Mouse (Mus musculus) thymus, postnatal 4 days (tissue): ENCODE measurements at regions not wholly inside any gene's neighbourhood (a gene's known extent, or its start where the extent isn't known, plus 50 kb on each side); places are given as distances from the start of the nearest gene placed in this dataset.

Source experiments
- DNase-seq: peaks from one replicate; pipeline ENCODE4 v3.0.0; 2021

DNA sequence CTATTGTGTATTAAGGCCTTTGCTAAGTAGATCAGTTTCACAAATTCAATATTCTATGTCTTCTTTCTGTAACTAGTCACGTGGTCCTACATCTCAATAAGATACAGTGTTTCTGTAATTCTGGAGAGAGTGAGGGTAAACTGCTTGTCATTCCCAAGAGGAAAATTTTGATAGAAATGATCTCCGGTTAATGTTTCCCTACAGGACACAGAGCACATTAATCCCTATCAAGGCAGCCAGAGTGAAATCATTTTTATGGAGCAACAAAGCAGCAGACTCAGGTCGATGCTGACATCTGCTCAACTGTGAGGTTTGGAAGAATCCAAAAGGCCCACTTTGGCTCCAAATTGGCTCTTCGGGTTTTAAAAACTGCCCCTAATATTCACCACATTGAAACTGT is 451.7 kb downstream of the Arl4a start:
- no peak for DNase-seq

DNA sequence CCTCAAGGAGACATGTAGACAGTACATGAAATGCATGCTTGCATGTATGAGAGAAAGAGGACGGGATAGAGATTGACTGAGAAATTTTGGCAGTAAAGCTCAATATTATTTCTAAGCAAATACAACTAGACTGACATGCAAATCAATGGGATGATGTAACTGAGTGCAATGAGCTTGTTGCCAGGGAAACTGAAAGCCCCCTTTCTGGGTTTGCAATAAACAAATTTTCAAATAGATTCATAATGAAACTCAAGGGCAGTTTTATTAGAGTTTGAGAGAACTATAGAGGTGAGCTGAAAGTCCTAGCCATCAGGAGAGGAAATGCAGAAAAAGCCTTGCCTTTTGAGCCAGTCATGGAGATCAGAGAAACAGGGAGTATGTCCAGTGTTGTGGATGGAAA is 460.2 kb downstream of the Arl4a start:
- DNase-seq: no peak

DNA sequence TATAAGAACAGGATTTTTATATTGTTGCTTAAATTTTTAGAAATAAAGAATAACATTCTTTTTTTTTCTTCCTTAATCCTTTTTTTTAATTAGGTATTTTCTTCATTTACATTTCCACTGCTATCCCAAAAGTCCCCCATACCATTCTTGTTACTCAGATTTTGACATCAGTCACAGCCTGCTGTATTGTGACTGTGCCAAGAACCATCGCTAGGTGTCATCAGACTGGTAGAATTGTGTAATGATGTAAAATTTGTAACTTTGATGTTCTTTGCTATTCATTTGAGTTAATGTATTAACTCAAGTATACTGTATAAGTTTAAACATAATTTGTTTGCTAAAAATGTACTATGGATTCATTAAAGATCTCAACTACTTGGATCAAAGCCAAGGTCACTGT is 465.0 kb downstream of the Arl4a start:
- DNase-seq: no peak

DNA sequence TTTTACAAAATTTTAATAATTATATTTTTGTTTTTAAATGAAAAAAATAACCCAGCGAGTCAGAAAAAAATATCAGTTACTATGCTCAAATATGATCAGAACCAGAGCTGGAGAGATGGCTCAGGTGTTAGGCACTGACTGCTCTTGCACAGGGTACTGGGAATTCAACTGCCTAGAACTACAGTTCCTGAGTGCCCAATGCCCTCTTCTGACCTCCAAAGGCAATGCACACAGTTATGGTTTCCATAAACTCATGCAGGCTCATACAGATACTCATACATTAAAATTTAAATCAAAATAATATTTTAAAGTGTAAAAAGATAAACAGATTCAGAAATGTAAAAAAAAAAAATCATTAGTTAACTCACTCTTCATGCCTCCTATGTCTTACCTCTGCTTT is 465.7 kb downstream of the Arl4a start:
- no peak for DNase-seq

DNA sequence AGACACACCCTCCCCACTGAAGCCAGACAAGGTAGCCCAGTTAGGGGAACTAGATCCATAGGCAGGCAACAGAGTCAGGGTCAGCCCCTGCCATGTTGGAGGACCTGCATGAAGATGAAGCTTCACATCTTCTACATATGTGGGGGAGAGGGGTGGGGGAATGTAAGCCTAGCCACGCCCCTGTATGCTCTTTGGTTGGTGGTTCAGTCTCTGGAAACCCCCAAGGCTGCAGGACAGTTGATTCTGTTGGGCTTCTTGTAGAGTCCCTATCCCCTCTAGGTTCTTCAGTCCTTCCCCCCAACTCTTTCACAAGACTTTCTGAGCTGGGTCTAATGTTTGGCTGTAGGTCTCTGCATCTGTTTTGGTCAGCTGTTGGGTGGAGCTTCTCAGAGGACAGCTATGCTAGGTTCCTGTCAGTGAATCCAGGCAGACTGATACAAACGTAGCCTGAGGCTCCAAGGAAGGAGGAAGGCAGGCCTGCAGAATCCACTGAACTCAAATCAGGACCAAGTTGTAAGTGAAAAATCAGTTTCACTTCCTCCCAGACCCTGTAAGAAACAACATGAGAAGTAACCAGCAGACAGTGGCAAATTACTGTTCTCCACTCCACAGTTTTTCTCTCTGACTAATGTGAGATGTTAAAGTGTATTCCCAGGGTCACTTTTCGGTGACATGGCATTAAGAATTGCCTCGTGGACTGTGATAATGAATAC is 476.9 kb downstream of the Arl4a start:
- DNase-seq: no peak

DNA sequence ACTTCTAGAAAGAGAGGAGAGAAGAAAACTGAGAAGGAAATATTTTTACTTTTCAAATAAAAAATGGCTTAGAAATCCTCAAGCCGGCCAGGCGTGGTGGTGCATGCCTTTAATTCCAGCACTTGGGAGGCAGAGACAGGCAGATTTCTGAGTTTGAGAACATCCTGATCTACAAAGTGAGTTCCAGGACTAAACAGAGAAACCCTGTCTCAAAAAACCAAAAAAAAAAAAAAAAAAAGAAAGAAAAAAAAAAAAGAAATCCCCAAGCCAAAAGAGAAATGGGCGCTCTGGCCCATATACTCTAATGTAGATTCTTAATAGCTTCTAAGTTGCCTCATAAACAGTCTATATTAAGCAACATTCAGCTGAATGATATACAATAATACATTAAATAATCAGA is 479.3 kb downstream of the Arl4a start:
- no peak for DNase-seq

DNA sequence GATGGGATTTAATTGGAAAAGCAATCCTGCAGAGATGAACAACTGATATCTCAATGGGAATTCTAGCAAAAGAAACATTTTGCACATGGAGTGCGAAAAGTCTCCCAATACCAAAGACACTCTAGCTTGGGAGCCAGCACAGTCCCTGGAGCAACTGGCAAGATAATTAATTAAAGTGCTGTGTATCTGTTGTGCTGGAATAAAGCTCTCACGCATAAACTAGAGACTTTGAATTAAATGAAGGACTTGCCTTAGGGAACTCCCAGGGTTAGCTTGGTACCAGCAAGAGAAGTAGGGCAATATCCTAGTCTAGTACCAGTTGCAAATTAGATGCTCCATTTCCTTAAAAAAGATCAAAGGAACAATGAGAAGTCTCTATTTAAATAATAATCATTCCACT is 501.5 kb downstream of the Arl4a start:
- no peak for DNase-seq

DNA sequence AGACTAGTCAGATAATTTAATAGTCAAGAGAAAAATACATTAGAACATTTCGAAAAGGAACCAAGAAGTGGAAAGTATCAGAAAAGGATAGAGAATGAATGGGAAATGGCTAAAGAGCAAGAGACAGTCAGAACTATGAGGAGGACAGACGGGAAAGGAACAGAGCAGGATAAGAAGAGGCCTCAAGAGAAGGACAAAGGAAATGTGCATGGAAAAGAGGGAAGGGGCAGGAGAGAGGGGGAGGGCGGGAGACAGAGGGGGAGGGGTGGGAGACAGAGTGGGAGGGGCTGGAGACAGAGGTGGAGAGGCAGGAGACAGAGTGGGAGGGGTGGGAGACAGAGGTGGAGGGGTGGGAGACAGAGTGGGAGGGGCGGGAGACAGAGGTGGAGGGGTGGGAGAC is 509.7 kb downstream of the Arl4a start:
- DNase-seq: no peak

DNA sequence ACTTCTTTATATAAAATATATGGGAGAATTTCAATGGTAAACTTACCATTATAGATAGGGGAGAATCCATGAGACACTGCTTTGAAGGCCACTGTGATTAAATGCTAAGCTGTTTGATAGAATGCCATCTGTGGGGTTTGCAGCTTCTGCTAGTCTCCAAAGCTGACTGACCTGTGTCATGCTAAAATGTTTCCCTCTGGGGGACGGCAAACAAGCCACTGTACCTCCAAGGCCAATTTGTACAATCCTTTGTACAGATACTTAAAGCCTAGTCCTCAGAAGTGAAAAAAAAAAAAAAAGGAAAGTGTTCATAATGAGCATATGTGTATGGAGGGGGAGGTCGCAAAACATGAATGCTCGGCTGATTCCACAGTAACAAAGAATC is 510.6 kb downstream of the Arl4a start:
- DNase-seq: no peak

DNA sequence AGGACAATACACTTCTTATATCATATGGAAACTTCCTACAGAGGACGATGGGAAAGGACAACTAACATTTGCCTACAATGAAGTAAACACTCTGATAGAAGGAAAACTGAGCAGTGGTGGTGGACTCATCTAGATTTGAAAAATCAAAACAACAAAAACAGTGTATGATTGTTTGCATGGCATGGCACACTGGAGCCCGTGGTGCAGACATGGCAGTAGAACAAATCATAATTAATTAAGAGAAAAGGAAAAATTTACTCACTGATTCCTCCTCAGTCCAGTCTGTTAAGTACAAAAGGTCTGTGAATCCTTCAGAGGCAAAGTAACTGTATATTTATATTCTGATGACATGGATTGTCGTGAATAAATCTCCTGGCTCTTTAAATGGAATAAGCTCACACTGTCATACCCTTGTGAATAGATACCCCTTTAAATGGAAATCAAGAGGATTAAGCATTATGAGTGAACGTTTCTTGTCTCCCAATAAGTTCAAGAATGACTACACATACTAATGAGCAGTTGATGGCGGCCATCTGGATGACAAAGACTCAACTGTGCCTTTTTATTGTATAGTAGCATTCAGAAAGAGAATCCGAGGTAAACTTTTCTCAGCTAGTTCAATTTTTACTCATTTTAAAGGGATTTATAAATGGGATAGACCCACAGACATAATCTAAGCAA is 511.1 kb downstream of the Arl4a start:
- DNase-seq: no peak

DNA sequence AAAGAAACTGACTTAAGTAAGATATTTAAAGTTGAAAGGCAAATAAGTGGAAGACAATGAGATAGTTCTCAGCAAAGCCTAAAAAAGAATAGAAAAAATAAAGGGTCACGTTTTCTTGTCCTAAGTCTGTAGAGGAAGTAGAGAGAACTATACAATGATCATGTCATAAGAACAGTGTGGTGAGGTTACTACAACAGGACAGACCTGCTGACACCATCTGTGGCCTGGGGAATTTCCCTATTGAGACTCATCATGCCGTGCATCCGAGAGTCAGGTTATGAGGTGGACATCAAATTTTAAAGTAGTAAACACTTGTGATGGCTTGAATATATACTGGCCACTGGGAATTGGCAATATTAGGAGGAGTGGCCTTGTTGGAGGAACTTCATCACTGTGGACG is 522.1 kb downstream of the Arl4a start:
- DNase-seq: no peak

DNA sequence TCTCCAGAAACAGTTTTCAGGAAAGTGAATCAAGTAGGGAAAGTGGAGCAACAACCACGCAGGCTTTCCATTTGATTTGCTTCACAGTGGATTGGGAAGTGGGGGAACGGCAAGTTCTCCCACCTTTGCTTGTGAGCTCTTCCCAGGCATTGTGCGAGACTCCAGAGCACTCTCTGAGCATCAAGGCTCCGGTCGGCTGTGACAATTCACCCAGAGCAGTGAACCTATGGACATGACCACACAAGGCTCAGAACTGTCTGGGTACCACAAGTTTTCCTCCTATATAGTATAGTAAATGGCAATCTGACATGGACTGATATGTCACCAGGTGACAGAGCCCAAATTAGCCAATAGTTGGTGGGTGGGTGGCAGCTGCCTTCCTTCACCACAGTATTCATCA is 527.0 kb downstream of the Arl4a start:
- DNase-seq: no peak

DNA sequence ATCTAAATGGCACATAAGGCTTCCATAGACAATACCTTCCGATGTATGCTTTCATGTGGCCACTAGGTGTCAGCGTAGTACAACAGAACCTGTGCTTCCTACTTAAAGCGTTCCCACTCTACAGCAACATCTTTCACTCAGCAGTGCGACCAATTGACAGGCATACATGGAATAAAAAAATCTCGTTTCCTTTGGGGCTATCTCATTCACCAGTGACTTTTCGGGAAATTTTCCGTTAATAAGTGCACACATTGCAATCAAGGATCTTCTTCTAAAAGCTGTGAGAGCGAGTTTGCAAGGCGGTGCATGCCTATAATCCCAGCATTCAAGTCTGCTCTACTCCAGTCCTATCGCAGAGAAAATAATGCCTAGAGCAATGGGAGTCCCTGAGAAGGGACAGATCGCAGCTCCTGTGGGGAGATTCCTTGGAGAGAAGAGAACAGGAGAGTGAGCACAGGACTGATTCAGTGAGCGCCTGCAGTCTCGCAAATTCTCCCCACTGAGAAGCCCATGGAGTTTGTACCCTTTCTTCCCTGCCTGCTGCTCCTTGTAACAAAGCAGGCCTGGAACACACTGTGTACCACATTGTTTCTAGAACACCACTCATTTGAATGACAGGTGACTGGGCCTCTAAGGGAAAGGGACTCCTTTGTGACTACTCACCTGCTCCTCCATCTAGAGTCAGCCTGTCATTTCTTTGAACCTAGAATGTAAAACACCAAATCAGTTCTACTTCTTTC is 527.6 kb downstream of the Arl4a start:
- DNase-seq: peak; percentile 62

DNA sequence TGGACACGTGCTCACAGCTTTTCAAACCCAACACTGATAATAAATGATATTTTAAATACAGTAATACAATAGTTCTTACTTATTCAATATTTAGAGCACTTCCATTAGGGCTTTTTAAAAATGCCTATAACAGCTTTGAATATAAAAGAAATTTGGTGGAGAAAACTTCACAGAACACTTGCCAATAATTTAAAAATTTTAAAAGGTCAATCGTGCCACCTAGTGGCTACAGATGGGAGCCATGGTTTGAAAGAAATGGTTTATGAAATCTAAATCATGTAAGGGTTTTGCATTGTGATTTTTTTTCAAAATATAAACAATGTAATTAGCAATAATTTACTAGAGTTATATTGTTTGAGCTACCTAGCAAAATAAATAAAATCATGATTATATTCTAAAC is 541.6 kb downstream of the Arl4a start:
- DNase-seq: peak; percentile 18

DNA sequence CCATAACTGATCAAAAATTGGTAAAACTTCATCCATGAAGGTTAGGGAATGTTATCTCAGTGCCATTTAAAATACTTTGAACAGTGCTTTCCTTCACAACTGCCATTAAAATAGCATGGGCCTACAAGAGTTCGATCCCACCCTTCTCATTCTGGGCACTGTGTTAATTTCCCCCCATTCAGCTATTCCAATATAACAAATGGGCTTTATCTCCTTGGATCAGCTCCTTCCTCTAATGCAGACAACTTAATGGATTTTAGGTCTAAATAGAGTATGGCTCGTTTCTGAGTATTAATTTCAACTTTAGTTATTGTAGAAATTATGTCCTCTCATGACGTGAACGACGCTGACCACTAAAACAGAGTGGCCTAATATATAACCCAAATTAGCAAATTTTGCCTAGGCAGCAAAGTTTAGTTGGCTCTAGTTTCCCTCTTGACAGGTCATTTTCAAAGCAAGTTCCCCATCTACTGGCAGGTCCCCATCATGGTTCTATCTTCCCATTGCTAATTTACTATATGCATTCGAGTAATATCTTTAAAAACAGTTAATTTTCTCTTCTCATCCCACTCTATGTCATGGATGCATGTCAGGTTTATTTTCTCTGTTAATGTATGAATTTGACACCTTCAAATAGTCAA is 544.1 kb downstream of the Arl4a start:
- no peak for DNase-seq

DNA sequence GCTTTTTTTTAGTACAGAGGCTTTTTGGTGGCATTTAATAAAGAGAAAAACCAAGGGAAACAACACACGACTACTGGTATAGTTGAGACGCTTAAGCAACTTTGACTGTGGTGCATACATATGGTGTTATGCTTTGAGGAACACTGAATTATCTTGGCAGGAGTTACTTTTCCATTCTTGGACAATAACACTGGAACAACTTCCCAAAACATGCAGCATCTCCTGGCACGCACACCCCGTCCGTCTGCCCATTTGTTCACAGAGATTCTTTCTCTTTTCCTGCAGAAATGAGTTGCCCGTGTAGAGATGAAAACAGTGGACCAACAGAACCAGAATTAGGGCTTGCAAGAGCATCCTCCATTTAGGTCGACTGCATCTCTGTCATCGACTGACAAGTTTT is 544.7 kb downstream of the Arl4a start:
- no peak for DNase-seq

DNA sequence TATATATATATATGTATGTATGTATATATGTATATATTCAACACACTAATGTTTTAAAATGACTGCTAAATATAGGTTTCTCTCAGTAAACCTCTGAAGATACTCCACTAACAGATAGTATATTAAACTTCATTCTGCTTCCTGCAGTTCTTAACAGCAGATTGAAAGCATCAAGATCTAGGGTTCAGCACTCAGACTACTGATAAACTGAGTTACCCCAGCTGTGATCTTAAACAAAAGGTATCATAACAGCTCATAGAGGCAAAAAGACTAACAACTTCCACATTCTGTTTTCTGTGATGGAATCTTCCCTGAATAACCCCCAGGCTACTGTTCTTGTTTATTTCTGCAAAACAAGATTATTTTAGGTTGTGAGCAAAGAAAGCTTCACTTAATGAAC is 564.8 kb downstream of the Arl4a start:
- DNase-seq: no peak
